Mouse (Mus musculus): ENCODE measurements around the gene Bdp1.
"Not testable (repeated sequence)": the region's sequence is repeated elsewhere in the genome, so short reads cannot be mapped to it uniquely, and the experiment has no call there.

The Bdp1 gene

GRCm38 (mm10) chr13:100103748-100104254 is at the start of gene Bdp1:
TSS of gene Bdp1 (minus strand) at chr13:100104070.
- in situ Hi-C loops (cut with MboI): no loop called here

DNA sequence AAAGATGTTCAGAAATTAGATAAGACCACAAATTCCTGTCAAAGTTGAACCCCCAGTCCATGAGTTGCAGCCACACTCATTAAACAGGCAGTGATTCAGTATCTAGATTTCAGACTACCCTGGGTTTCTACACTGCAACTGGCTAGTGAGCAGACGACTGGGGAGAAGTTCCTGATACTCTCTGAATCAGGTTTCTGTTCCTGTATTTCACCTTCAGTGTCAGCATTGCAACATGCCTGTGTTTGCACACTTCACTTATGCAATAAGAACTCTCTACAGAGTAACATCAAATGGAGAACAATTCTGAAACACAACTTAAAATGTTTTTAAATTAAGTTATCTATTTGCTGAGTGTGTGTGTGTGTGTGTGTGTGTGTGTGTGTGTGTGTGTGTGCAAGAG is 48.8 kb upstream of the Bdp1 start:
- in situ Hi-C loops (cut with MboI): no loop called here

- in situ Hi-C loops (cut with MboI): no loop called here
These were observed 37.9 kb upstream of the Bdp1 start for GRCm38 (mm10) chr13:100141646-100142314.

DNA sequence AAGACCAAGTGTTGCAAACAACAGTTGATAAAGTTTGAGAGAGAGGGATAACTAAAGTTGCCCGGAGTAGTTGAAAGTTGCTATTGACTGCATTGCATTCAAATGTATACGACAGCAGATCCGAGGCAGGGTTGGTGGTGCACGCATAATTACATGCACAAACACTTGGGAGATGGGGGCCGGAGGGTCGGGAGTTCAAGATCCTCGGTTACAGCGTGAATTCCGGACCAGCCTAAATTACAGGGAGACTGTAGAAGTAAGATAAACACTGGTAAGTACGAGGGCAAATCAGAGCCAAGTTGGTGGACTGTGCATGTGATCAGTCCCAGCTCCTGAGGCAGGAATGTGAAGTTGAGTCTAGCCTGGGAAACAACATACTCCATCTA is 21.4 kb upstream of the Bdp1 start:
- in situ Hi-C loops (cut with MboI): no loop called here

- in situ Hi-C loops (cut with MboI): no loop called here
These were observed 20.8 kb upstream of the Bdp1 start, which contains the start of gene Smn1 for GRCm38 (mm10) chr13:100124423-100125257. TSS of gene Smn1 (plus strand) at chr13:100124852.

DNA sequence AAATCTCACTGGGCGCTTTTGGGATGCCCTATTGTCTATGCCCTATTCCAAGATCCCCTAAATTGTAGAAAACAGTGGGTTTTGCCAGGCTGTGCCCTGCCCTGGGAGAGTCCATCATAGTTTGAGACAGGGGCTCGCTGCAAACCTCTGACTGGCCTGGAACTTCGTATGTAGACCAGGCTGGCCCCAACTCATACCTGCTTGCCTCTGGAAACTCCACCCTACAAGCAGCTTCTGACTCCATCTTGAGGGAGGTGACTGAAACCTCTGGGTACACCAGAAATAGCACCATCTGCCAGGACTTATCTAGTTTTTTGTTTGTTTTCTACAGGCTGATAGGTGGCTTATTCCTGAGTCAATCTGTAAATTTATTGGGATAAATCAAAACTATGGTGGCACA is 20.1 kb upstream of the Bdp1 start:
- in situ Hi-C loops (cut with MboI): no loop called here

DNA sequence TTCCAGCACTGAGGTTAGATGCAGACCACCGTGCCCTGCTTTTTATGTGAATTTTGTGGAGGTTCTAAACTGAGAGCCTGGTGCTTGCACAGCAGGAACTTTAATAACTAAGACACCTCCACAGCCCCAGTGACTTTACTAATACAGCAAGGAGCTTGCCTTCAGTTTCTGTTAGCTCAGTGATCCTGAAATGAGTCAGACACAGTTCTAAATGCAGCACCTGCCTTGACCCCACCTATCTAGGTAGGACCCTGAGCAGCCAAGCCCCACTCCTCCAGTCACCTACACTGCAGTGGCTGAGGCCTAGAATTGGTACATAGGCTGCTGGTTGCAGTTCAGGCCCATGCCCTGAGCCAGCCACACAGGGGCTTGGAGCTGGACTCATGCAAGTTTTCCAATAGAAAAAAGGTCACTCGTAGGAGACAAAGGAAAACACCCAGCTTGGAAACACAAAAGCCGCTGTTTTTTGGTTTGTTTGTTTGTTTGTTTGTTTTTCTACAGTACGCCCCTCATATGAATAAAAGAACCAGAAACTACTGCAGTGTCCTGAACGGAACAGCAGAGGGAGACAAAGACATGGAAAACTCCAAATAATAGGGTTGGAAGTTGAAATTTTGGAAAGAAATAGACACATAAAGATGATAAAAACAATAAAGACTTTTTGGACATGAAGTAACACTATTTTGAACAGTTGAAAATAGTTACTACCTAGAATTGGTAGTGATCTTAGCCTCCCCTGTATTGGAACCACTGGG is 8.5 kb upstream of the Bdp1 start:
- in situ Hi-C loops (cut with MboI): no loop called here

GRCm38 (mm10) chr13:100107652-100108472 is 4.0 kb upstream of the Bdp1 start, which contains the start of gene Serf1:
TSS of gene Serf1 (plus strand) at chr13:100108012.
- in situ Hi-C loops (cut with MboI): no loop called here

GRCm38 (mm10) chr13:100103052-100103658 is 715 bp downstream of the Bdp1 start:
- in situ Hi-C loops (cut with MboI): no loop called here

DNA sequence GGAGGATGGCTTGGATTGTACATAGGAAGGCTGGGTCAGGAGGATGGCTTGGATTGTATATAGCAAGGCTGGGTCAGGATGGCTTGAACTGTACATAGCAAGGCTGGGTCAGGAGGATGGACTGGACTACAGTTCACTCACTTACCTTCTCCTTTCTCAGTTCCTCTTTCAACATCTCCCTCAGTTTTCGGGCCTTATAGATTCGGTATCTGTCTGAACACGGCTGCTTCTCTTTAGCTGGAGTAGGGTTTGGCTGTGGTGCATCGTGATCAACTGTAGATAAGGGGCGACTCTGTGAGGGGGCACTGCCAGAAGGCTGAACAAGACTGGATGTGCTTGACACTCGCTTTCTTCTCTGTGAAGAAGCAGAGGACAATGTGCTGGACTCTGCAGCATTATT is 5.1 kb downstream of the Bdp1 start:
- in situ Hi-C loops (cut with MboI): no loop called here

- in situ Hi-C loops (cut with MboI): no loop called here
These were observed 32.4 kb downstream of the Bdp1 start for GRCm38 (mm10) chr13:100071473-100071872.

- in situ Hi-C loops (cut with MboI): no loop called here
These were observed 36.0 kb downstream of the Bdp1 start for GRCm38 (mm10) chr13:100067821-100068220.

- in situ Hi-C loops (cut with MboI): no loop called here
These were observed 39.9 kb downstream of the Bdp1 start for GRCm38 (mm10) chr13:100063936-100064335.

DNA sequence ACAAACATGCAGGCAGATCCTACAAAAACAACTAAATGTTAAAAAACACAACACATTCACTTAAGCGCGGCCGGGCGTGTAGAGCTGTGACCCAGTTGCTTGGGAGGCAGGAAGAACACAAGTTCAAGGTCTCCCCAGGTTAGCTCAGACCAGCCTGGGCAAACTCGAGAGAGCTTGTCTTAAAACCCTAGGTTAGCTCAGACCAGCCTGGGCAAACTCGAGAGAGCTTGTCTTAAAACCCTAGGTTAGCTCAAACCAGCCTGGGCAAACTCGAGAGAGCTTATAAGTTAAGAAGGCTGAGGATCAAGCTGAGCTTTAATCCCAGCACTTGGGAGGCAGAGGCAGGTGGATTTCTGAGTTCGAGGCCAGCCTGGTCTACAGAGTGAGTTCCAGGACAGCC is 46.1 kb downstream of the Bdp1 start:
- in situ Hi-C loops (cut with MboI): not testable (repeated sequence)

DNA sequence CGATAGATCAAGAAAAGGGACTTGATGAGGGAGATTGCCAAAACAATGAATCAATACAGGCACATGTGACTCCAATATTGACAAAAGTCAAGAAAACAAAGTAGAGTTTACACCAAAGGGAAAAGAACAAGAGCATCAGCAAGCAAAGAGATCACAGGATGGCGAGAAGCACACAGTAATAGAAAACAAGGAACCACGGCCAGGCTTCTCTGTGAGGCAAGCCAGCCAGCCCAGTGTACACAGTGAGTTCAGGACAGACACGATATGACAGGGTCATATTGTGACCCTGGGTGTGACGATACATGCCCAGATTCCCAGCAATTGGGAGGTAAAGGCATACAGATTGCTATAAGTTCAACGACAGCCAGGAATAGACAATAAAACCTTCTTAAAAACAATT is 77.9 kb downstream of the Bdp1 start:
- in situ Hi-C loops (cut with MboI): no loop called here

GRCm38 (mm10) chr13:100016891-100017290 is 87.0 kb downstream of the Bdp1 start:
- in situ Hi-C loops (cut with MboI): no loop called here

DNA sequence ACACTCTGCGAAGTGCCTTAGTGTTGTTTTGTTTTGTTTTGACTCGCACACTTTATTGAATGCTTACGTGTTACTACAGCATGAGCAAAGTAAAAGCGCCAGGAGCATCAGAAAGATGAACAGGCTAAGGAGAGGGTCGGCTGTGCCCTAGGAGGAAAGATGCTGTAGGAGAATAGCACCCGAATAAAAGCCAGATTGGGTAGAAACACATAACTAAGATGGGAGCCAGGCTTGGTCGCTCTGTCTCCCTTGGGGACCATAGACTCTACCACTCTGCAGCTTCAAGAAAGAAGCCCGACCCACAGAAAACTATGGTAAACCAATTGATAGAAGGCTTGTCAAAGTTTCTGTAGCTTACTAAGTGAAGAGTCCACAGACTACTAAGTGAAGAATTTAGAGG is 87.9 kb downstream of the Bdp1 start:
- in situ Hi-C loops (cut with MboI): no loop called here

DNA sequence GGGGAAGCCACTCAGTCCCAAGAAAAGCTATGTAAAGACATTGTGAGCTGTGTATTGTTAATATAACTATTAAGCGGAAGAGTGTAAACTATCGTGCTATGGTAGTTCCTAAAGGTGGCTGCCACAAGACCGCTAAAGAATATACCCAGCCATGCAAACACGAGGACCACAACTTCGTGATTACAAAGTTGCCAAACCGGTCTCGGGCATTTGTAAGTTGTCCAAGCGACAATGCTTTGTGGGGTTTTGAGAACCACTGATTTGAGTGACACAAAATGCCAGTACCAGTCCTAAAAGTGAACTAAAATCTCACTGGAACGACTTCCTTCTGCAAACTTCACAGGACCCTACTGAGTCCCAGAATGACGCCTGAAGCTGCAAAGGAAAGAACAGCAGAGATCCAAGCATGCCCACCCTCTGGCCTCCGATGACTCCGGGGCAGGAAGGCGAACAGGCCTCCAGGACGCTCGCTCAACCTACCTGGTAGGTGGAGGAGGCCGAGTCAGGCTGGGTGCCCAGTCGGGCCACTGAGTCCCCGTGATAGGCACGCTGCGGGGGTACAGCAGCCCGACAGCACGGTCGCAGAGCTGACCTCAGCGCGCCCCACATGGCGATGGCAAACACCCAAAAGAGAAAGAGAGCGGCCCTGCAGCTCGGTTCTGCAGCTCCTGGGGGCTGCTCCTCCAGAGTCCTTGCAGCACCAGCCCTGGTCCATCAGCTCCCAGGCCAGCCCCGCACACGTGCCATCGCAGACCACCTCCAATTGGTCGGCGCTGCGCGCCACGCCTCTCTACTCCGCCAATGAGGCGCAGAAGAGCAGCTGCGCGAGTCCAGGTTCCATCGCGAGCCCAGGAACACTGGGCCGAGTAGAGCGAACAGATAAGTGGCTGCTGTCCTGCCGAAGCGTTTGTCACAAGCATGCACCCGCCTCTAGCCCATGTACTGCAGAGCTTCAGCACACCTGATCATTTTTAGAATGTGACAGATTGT is 88.7 kb downstream of the Bdp1 start, which contains the start of gene Mccc2:
Gene Mccc2, minus strand, starts transcription at position 734 of the 990 bp plus-strand sequence.
- in situ Hi-C loops (cut with MboI): no loop called here

DNA sequence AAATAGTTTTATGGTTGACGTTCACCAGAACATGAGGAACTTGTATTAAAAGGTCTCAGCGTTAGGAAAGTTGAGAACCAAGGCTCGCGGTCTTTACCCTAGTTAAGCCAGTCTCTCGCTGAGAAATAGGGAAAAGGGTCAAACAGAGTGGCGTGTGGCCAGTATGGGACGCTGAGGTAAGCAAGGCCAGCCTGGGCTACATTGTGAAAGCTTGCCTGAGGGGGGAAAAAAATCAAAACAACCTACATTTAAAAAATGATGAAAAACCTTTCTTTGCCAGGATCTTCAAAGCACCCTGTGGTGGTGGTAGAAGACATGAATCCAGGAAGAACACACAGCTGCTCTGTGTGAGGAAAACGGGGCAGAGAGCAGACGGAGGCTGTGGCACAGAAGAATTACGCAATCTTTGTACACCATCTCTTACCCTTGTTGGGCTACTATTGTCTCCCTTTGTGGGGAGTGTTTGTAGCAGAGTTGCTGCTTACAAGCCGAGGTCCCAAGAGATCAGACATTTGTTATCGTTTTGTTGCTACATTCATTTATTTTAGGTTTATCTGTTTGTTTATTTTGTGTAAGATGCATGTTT is 97.9 kb downstream of the Bdp1 start:
- in situ Hi-C loops (cut with MboI): no loop called here
